Mouse (Mus musculus): ENCODE results near the gene Akap14. TPM values are rescaled to one million over a fixed set of nuclear protein-coding genes. Genes with fewer than 3 reads are reported as not detected.
"Not testable (repeated sequence)": the region's sequence is repeated elsewhere in the genome, so short reads cannot be mapped to it uniquely, and the experiment has no call there.

The Akap14 gene
- polyA plus RNA-seq, 1 experiment from 2014 or later = 0.14 TPM

DNA sequence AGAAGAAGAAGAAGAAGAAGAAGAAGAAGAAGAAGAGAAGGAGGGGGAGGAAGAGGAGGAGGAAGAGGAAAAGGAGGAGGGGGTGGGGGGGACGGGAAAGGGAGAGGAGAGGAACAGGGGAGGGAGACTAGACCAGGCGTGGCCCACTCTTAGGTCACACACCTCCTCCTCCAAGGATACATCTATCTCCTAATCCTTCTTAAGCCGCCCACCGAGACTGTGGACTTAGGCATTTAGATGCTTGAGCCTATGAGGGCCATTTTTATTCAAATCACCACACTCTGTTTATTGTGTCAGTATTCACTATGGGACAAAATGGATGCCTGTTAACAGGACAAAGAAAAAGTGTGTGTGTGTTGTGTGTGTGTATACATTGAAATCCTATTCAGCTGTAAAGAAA is 24.1 kb downstream of the Akap14 start:
- peaks cover 16% of the 10 kb centered on the region; the same call in 1 of the 2 replicates for H3K36me3 ChIP-seq
- not testable (repeated sequence) for H3K9ac ChIP-seq (replicated peaks); H3K4me2 ChIP-seq; H3K27me3 ChIP-seq (replicated peaks); ATAC-seq (ENCODE audit: low FRiP score); H3K27ac ChIP-seq (replicated peaks); H3K9me3 ChIP-seq (replicated peaks); H3K4me3 ChIP-seq (replicated peaks); H3K4me1 ChIP-seq
- WGBS = 62% methylated on average over 2 of the region's 4 CpGs

DNA sequence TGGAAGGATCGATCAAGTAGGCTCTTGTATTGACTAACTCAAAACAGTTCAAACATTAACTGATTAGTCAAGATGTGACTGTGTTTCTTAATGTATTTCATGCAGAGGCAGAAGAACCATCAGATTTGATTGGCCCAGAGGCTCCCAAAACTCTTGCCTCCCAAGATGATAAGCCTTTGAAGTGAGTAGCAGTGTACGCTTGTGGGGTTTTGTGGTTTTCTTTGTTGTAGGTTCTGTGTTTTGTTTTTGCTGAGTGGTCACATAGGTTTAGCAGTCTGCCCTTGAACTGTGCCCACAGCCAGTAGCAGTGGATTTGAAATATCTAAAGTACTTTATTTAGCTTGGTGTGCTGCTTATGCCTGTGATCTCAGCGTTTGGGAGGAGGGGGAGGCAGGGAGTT is 26.9 kb downstream of the Akap14 start:
- Histone ChIP-seq H3K4me1 (no peaks in the 10 kb centered on the region), H3K4me3 (replicated peaks) (no peak overlapping the region), H3K27me3 (replicated peaks) (no peaks in the 10 kb centered on the region), H3K9ac (replicated peaks) (no peak overlapping the region), H3K27ac (replicated peaks) (no peak overlapping the region), H3K36me3 (peaks cover 8% of the 10 kb centered on the region; the same call in 1 of the 2 replicates), H3K4me2 (no peak overlapping the region), H3K9me3 (replicated peaks) (no peaks in the 10 kb centered on the region)
- WGBS = 95% methylated on average over 3 of the region's 3 CpGs
- no peak for ATAC-seq (ENCODE audit: low FRiP score)

DNA sequence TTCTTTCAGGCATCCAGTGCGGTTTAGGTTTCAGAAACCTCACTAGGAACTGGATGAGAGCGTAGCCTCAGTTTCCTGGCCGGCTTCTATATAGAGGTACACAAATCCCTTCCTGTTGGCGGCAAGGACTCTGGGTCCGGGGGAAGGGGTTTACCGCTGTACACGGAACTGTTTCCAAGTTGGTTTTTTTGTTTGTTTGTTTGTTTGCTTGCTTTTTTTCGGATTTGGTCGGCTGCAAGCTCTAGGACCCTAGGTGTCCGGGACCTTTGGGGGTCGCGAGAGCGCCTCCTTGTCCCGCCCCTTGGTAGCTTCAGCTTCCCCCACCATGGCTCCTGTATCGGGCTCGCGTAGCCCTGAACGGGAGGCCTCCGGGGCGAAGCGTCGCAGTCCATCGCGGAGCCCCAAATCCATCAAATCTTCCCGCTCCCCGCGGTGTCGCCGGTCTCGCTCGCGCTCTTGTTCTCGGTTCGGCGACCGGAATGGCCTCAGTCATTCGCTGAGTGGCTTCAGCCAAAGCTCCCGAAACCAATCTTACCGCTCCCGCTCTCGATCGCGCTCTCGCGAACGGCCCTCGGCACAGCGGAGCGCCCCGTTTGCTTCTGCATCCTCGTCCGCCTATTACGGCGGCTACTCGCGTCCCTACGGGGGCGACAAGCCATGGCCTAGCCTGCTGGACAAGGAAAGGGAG is 41.8 kb downstream of the Akap14 start, which contains the start of gene Nkap:
Nkap (plus strand) TSS at position 125 of the 688 bp plus-strand sequence.
- Histone ChIP-seq H3K4me3 (replicated peaks) (peak within 1 kb of the TSS; percentile 61), H3K27ac (replicated peaks) (peak within 1 kb of the TSS; percentile 76), H3K27me3 (replicated peaks) (no peaks in the 10 kb centered on the region), H3K4me2 (peak within 1 kb of the TSS; percentile 55), H3K9me3 (replicated peaks) (no peaks in the 10 kb centered on the region), H3K4me1 (peaks cover 13% of the 10 kb centered on the region), H3K36me3 (no peaks in the 10 kb centered on the region), H3K9ac (replicated peaks) (peak within 1 kb of the TSS; percentile 62)
- ATAC-seq (ENCODE audit: low FRiP score) = peak; percentile 92
- 23% methylated on average over 58 of the region's 58 CpGs for WGBS

DNA sequence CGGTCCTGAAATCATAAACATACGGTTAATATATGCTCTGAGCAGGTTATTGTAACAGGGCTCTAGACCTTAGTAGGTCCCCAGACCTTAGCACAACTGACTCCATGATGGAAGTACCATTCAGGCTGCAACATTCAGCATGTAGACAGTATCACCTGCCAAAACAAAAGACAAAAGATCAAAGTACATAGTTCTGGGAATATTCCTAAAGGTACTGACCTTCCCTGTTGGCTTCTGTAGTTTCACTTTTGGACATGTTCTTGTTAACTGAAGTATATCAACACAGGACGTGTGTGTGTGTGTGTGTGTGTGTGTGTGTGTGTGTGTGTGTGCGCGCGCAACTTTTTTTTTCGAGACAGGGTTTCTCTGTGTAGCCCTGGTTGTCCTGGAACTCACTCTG is 43.1 kb downstream of the Akap14 start:
- H3K36me3 ChIP-seq = no peaks in the 10 kb centered on the region
- no peak for ATAC-seq (ENCODE audit: low FRiP score)
- 95% methylated on average over 7 of the region's 7 CpGs for WGBS
- peaks cover 13% of the 10 kb centered on the region for H3K4me1 ChIP-seq
- H3K4me3 ChIP-seq (replicated peaks) = no peak overlapping the region
- no peak overlapping the region for H3K9ac ChIP-seq (replicated peaks)
- no peaks in the 10 kb centered on the region for H3K27me3 ChIP-seq (replicated peaks)
- no peak overlapping the region for H3K27ac ChIP-seq (replicated peaks)
- H3K4me2 ChIP-seq = no peak overlapping the region
- no peaks in the 10 kb centered on the region for H3K9me3 ChIP-seq (replicated peaks)

DNA sequence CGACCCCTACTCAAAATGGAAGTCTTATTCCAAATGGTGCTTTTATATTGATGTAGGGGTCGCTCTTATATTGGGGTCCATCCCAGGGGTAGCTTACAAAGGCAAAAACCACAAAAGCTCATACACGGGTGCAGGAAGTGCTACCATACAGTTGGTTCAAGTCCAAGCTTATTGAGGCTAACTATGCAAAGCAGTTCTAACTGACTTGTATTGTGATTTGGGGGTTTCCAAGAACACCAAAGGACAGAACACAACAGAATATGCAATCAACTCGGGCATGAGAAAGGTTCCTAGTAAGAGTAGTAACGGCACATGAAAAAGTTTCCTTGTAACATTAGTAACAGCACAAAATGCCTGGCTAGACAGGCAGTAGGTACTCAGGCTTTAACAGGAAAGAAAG is 48.4 kb downstream of the Akap14 start:
- no peaks in the 10 kb centered on the region for H3K9me3 ChIP-seq (replicated peaks)
- H3K4me1 ChIP-seq = no peaks in the 10 kb centered on the region
- H3K36me3 ChIP-seq = no peaks in the 10 kb centered on the region
- no peak overlapping the region for H3K4me3 ChIP-seq (replicated peaks)
- no peaks in the 10 kb centered on the region for H3K27me3 ChIP-seq (replicated peaks)
- H3K4me2 ChIP-seq = no peak overlapping the region
- 74% methylated on average over 5 of the region's 5 CpGs for WGBS
- no peak overlapping the region for H3K9ac ChIP-seq (replicated peaks)
- ATAC-seq (ENCODE audit: low FRiP score) = no peak
- no peak overlapping the region for H3K27ac ChIP-seq (replicated peaks)

DNA sequence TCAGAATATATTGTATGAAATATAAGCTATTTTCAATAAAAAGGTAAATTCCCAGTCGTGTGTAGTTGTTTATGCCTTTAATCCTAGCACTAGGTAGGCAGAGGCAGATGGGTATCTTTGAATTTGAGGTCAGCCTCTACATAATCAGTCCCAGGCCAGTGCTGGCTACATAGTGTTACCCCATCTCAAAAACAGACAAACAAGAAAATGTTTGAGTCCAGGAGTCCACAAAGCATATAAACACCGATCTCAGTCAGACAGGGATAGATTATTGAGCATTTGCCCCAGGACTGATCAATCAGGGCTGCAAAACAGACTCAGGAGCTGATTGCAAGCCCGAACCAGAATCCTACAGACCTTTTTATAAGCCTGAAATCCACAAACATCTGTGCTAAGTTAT is 49.1 kb downstream of the Akap14 start:
- 65% methylated on average over 3 of the region's 3 CpGs for WGBS
- no peaks in the 10 kb centered on the region for H3K9me3 ChIP-seq (replicated peaks)
- no peak overlapping the region for H3K9ac ChIP-seq (replicated peaks)
- H3K36me3 ChIP-seq = no peaks in the 10 kb centered on the region
- no peak overlapping the region for H3K27ac ChIP-seq (replicated peaks)
- no peak overlapping the region for H3K4me3 ChIP-seq (replicated peaks)
- no peaks in the 10 kb centered on the region for H3K27me3 ChIP-seq (replicated peaks)
- no peak for ATAC-seq (ENCODE audit: low FRiP score)
- no peak overlapping the region for H3K4me2 ChIP-seq
- H3K4me1 ChIP-seq = no peaks in the 10 kb centered on the region

DNA sequence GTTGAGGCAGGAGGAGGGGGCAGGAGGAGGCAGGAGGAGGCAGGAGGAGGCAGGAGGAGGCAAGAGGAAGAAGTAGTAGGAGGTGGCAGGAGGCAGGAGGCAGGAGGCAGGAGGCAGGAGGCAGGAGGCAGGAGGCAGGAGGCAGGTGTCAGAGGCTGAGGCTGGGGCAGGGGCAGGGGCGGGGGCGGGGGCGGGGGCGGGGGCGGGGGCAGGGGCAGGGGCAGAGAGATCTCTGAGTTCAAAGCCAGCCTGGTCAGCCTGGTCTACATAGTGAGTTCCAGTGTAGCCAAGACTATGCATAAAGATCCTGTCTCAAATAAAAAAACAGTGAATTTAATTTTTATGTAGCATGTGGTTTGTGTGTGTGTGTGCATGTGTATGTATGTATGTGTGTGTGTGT is 51.6 kb downstream of the Akap14 start:
- WGBS = 60% methylated on average over 1 of the region's 5 CpGs
- no peaks in the 10 kb centered on the region for H3K9me3 ChIP-seq (replicated peaks)
- no peak overlapping the region for H3K27ac ChIP-seq (replicated peaks)
- no peaks in the 10 kb centered on the region for H3K4me1 ChIP-seq
- H3K4me3 ChIP-seq (replicated peaks) = no peak overlapping the region
- H3K4me2 ChIP-seq = no peak overlapping the region
- no peak for ATAC-seq (ENCODE audit: low FRiP score)
- H3K36me3 ChIP-seq = no peaks in the 10 kb centered on the region
- no peak overlapping the region for H3K9ac ChIP-seq (replicated peaks)
- no peaks in the 10 kb centered on the region for H3K27me3 ChIP-seq (replicated peaks)

DNA sequence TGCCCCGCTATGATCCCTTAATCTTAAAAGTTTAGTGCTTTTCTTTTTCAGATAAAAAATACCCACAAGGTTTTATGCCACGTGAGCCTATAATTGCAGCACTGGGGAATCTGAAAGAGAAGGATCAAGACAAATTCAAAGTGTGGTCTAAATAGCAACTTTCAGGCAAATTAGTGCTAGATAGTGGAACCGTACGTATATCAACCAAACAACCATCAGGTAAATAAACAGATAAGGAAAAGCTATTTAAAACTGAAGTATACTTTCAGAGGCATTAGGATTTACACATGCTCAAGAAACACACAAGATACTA is 57.8 kb downstream of the Akap14 start:
- 78% methylated on average over 4 of the region's 4 CpGs for WGBS
- Histone ChIP-seq H3K9ac (replicated peaks) (no peak overlapping the region), H3K36me3 (no peaks in the 10 kb centered on the region), H3K4me2 (peak overlapping the region; percentile 60), H3K4me1 (no peaks in the 10 kb centered on the region), H3K27ac (replicated peaks) (no peak overlapping the region), H3K9me3 (replicated peaks) (no peaks in the 10 kb centered on the region), H3K27me3 (replicated peaks) (no peaks in the 10 kb centered on the region), H3K4me3 (replicated peaks) (peak overlapping the region; percentile 57)
- no peak for ATAC-seq (ENCODE audit: low FRiP score)

DNA sequence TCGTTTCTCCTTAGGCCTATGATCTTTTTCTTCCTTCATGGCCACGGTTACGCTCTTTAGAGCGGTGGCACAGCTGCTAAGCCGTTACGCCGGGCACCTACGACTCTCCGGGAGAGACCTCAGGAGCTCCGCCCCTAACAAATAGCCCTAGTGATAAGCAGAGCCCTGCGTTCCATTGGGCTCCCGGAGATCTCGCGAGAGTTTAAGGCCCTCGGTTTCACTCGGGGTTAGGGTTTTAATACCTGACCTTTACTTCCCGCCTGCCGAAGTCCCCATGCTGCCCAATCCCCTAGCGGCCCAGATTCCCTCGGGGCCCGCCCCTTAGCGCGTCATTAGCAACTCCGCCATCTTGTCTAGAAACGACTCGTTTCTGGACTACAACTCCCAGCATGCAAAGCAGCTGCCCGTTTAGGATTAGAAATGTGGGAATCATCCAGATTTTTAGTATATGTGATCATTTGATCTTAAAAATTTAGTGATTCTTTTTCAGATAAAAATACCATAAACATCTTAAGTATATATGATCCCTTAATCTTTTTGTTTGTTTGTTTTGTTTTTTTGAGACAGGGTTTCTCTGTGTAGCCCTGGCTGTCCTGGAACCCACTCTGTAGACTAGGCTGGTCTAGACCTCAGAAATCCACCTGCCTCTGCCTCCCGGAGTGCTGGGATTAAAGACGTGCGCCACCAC is 58.3 kb downstream of the Akap14 start, which contains the start of gene Upf3b:
Upf3b (minus strand) TSS at position 130 of the 688 bp plus-strand sequence.
- no peaks in the 10 kb centered on the region for H3K27me3 ChIP-seq (replicated peaks)
- peak; percentile 97 for ATAC-seq (ENCODE audit: low FRiP score)
- H3K4me3 ChIP-seq (replicated peaks) = peak within 1 kb of the TSS; percentile 57
- peak within 1 kb of the TSS; percentile 60 for H3K4me2 ChIP-seq
- no peaks in the 10 kb centered on the region for H3K4me1 ChIP-seq
- H3K27ac ChIP-seq (replicated peaks) = peak within 1 kb of the TSS; percentile 89
- WGBS = 23% methylated on average over 30 of the region's 30 CpGs
- peak within 1 kb of the TSS; percentile 60 for H3K9ac ChIP-seq (replicated peaks)
- no peaks in the 10 kb centered on the region for H3K9me3 ChIP-seq (replicated peaks)
- no peaks in the 10 kb centered on the region for H3K36me3 ChIP-seq

DNA sequence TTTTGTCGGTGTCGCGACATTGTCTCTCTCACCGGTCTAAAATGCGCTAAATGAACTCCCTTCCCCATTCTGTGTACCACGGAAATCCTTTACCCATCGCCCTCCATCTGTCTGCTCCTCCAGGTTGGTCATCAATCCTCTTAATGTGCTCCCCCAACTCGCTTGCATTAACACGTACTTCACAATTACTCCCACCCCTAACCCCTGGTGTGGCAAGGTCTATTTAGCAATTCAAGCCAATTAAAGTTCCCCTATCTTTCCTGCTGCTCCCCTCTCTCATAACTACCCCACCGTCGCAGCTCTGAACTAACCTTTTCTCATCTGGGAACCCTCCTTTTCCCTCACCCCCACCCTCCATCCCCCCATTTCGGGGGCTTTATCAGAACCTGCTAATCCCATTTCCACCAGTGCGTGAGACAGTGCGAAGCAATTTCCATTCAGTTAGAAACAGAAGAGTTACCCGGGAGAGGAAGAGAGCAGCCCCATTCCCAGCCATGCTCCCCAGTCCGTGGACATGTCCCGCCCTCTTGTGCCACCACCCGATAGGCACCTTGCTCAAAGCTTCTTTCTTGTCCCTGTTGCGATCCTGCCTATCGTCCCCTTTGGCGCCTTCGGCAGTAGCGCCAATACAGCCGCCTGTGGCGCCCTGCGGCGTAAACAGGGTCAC is 59.0 kb downstream of the Akap14 start:
- peak overlapping the region; percentile 89 for H3K27ac ChIP-seq (replicated peaks)
- 13% methylated on average over 27 of the region's 27 CpGs for WGBS

DNA sequence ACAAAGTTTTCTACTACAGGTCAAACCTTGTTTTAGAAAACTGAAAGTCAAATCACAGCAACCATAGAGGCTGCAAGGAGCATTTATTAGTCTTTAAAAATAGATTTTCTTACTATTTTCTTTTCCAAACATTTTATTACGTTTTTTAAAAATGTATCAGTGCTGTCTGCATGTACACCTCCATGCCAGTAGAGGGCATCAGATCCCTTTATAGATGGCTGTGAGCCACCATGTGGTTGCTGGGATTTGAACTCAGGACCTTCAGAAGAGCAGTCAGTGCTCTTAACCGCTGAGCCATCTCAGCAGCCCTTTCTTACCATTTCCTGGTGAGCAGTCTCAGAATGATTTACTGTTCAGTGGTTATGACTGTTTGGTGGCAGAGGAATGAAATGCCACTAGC is 64.8 kb downstream of the Akap14 start:
- no peak overlapping the region for H3K27ac ChIP-seq (replicated peaks)
- no peaks in the 10 kb centered on the region for H3K27me3 ChIP-seq (replicated peaks)
- no peak overlapping the region for H3K4me2 ChIP-seq
- H3K4me3 ChIP-seq (replicated peaks) = no peak overlapping the region
- 0 out of 2 replicates have a peak, but pooled peaks cover 4% of the 10 kb centered on the region for H3K36me3 ChIP-seq
- no peaks in the 10 kb centered on the region for H3K4me1 ChIP-seq
- WGBS = 80% methylated on average over 2 of the region's 2 CpGs
- no peak for ATAC-seq (ENCODE audit: low FRiP score)
- H3K9ac ChIP-seq (replicated peaks) = no peak overlapping the region
- no peaks in the 10 kb centered on the region for H3K9me3 ChIP-seq (replicated peaks)

More for the DNA sequence above, 59.0 kb downstream of the Akap14 start:
- Histone ChIP-seq H3K4me2 (peak overlapping the region; percentile 60), H3K4me1 (no peaks in the 10 kb centered on the region), H3K27me3 (replicated peaks) (no peaks in the 10 kb centered on the region), H3K9me3 (replicated peaks) (no peaks in the 10 kb centered on the region), H3K9ac (replicated peaks) (peak overlapping the region; percentile 60), H3K4me3 (replicated peaks) (peak overlapping the region; percentile 57), H3K36me3 (no peaks in the 10 kb centered on the region)
- peak; percentile 84 for ATAC-seq (ENCODE audit: low FRiP score)

All from neural tube, embryonic 15.5 days (tissue).